Mouse (Mus musculus): ENCODE data around the gene Fam53b. TPM values are rescaled to one million over a fixed set of nuclear protein-coding genes. Genes with fewer than 3 reads are reported as not detected.

Fam53b gene
- 52.4 and 63.2 TPM in 2 replicates for polyA plus RNA-seq (2012; rRNA removed)

- H3K4me3 ChIP-seq (ENCODE audit: extremely low read depth, insufficient read depth, insufficient read length) = peak within 1 kb of the TSS; percentile 84
- no peaks in the 10 kb centered on the region for H3K27me3 ChIP-seq (ENCODE audit: control insufficient read depth, insufficient read depth, low read length)
- peak within 1 kb of the TSS; percentile 96 for H3K27ac ChIP-seq (ENCODE audit: insufficient read depth, low read length)
- no peaks in the 10 kb centered on the region for H3K36me3 ChIP-seq (ENCODE audit: control insufficient read depth, insufficient read depth, low read length)
- H3K4me1 ChIP-seq (ENCODE audit: control insufficient read depth, insufficient read depth, insufficient read length) = peaks cover 12% of the 10 kb centered on the region; the same call in 1 of the 2 replicates
- peak; percentile 11; the same call in 1 of the 2 replicates for TF ChIP-seq CTCF (IDR thresholded peaks at IDR 0.05; ENCODE audit: extremely low read depth, insufficient read depth, insufficient read length, insufficient replicate concordance)
- no peak for TF ChIP-seq POLR2A (IDR thresholded peaks at IDR 0.05; ENCODE audit: low read depth, low read length)
- WGBS = under 1% methylated on average over 80 of the region's 85 CpGs
- peak in 1 of 2 experiments; percentile 50 for DNase-seq (ENCODE audit: low read depth in 1 of 2, low spot score in 2 of 2)
These were observed at the start of gene Fam53b for GRCm38 (mm10) chr7:132813416-132814088. Fam53b (minus strand) TSS chr7:132813886.

DNA sequence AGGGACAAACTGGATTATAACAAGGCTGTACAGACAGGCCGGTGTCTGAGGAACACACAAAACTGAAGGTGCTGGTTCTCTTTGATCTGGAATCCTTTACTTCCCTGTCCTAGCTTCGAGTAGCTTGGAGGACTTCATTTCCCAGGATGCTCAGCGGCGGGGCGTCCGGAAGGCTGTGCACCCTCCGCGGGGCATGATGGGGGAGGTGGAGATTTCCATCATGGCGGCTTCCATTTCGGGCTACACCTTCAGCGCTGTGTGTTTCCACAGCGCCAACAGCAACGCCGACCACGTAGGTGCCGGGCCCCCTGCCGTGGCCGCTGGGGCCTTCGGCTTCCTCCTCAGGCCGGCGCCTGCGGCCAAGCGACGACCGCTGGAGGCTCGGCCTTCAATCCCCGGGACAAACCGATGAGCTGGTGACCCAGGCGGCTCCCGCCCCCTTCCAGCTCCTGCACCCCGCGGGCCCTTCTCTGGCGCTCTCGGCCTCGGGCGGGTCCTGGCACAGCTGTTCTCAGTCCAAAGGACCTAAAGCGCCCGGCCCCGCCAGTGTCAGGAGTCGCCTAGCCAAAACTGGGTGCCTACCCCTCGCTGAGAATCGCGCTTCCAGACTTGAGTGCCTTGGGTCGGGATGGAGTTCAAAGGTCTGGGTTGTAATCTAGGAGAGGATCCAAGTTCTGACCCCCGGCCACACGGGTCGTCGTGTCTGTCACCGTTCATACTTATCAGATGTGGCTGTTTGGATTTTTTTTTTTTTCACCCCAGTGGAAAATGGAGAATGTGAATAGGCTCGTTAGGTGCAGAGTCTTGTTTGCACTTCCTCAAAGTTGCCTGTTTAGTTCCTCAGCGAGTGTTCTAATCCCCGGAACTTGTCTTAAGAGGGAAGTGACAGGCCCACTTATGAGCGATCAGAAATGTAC, 45.6 kb upstream of the Fam53b start, which contains the start of gene Abraxas2:
Gene Abraxas2 (plus strand): TSS at position 184 of the 917 bp plus-strand sequence.
- Histone ChIP-seq H3K36me3 (ENCODE audit: control insufficient read depth, insufficient read depth, low read length) (no peaks in the 10 kb centered on the region), H3K4me3 (ENCODE audit: extremely low read depth, insufficient read depth, insufficient read length) (peak within 1 kb of the TSS; percentile 91), H3K27me3 (ENCODE audit: control insufficient read depth, insufficient read depth, low read length) (no peaks in the 10 kb centered on the region), H3K4me1 (ENCODE audit: control insufficient read depth, insufficient read depth, insufficient read length) (no peaks in the 10 kb centered on the region; the same call in none of the 2 replicates), H3K27ac (ENCODE audit: insufficient read depth, low read length) (peak within 1 kb of the TSS; percentile 81)
- peak; percentile 80 to 97 for DNase-seq (ENCODE audit: low read depth in 1 of 2, low spot score in 2 of 2)
- TF ChIP-seq POLR2A (IDR thresholded peaks at IDR 0.05; ENCODE audit: low read depth, low read length) (peak; percentile 62; the same call in 1 of the 2 replicates), CTCF (IDR thresholded peaks at IDR 0.05; ENCODE audit: extremely low read depth, insufficient read depth, insufficient read length, insufficient replicate concordance) (no peak)
- under 1% methylated on average over 53 of the region's 53 CpGs for WGBS

- 66% methylated on average over 5 of the region's 5 CpGs for WGBS
- no peak for DNase-seq (ENCODE audit: low read depth in 1 of 2, low spot score in 2 of 2)
- Histone ChIP-seq H3K36me3 (ENCODE audit: control insufficient read depth, insufficient read depth, low read length) (no peaks in the 10 kb centered on the region), H3K4me3 (ENCODE audit: extremely low read depth, insufficient read depth, insufficient read length) (no peak overlapping the region), H3K4me1 (ENCODE audit: control insufficient read depth, insufficient read depth, insufficient read length) (no peaks in the 10 kb centered on the region; the same call in none of the 2 replicates), H3K27me3 (ENCODE audit: control insufficient read depth, insufficient read depth, low read length) (no peaks in the 10 kb centered on the region), H3K27ac (ENCODE audit: insufficient read depth, low read length) (no peak overlapping the region)
- TF ChIP-seq CTCF (IDR thresholded peaks at IDR 0.05; ENCODE audit: extremely low read depth, insufficient read depth, insufficient read length, insufficient replicate concordance) (no peak), POLR2A (IDR thresholded peaks at IDR 0.05; ENCODE audit: low read depth, low read length) (no peak)
These were observed 44.4 kb upstream of the Fam53b start for GRCm38 (mm10) chr7:132858043-132858608.

DNA sequence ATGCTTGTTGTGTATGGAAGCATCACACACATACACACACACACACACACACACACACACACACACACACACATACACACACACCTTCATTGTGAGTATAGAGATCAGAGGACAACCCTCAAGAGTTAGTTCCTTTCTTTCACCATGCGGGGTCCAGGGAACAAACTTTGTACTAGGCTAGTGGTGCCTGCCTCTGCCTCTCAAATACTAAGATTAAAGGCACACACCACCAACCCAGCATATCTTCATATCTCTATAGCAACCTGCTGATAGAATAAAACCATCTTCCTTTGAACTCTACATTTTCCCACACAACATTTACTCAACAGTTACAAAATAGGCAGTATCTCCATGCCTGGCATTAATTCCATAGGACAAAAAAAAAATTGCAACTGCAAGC, 42.4 kb upstream of the Fam53b start:
- H3K4me3 ChIP-seq (ENCODE audit: extremely low read depth, insufficient read depth, insufficient read length) = no peak overlapping the region
- H3K4me1 ChIP-seq (ENCODE audit: control insufficient read depth, insufficient read depth, insufficient read length) = peaks cover 5% of the 10 kb centered on the region
- H3K27ac ChIP-seq (ENCODE audit: insufficient read depth, low read length) = no peak overlapping the region
- no peaks in the 10 kb centered on the region for H3K36me3 ChIP-seq (ENCODE audit: control insufficient read depth, insufficient read depth, low read length)
- 63% methylated on average over 1 of the region's 1 CpGs for WGBS
- DNase-seq (ENCODE audit: low read depth in 1 of 2, low spot score in 2 of 2) = no peak
- no peaks in the 10 kb centered on the region for H3K27me3 ChIP-seq (ENCODE audit: control insufficient read depth, insufficient read depth, low read length)
- no peak for TF ChIP-seq CTCF (IDR thresholded peaks at IDR 0.05; ENCODE audit: extremely low read depth, insufficient read depth, insufficient read length, insufficient replicate concordance)
- no peak for TF ChIP-seq POLR2A (IDR thresholded peaks at IDR 0.05; ENCODE audit: low read depth, low read length)

DNA sequence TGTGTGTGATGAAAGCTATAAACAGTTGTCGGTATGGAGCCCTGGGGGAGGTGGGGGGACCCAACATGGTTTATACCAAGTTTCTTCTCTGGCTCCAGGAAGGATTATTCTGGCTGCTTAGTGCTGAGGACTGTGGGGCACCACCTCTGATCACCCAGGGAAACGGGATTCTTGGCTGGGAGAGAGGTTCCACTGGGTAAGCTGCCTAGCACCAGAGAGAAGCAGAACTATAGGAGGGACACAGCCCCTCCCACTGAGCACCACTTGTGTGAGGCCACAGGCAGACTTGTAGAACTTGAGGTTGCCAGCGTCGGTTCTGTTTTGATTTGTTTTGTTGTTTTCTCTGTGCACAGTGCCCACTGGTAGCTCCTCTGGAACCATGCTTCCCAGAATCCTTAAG, 40.3 kb upstream of the Fam53b start:
- DNase-seq (ENCODE audit: low read depth in 1 of 2, low spot score in 2 of 2) = no peak
- no peak for TF ChIP-seq CTCF (IDR thresholded peaks at IDR 0.05; ENCODE audit: extremely low read depth, insufficient read depth, insufficient read length, insufficient replicate concordance)
- no peak for TF ChIP-seq POLR2A (IDR thresholded peaks at IDR 0.05; ENCODE audit: low read depth, low read length)
- no peak overlapping the region for H3K27ac ChIP-seq (ENCODE audit: insufficient read depth, low read length)
- peaks cover 8% of the 10 kb centered on the region for H3K36me3 ChIP-seq (ENCODE audit: control insufficient read depth, insufficient read depth, low read length)
- no peaks in the 10 kb centered on the region for H3K27me3 ChIP-seq (ENCODE audit: control insufficient read depth, insufficient read depth, low read length)
- no peak overlapping the region for H3K4me3 ChIP-seq (ENCODE audit: extremely low read depth, insufficient read depth, insufficient read length)
- 72% methylated on average over 4 of the region's 4 CpGs for WGBS
- peaks cover 5% of the 10 kb centered on the region for H3K4me1 ChIP-seq (ENCODE audit: control insufficient read depth, insufficient read depth, insufficient read length)

DNA sequence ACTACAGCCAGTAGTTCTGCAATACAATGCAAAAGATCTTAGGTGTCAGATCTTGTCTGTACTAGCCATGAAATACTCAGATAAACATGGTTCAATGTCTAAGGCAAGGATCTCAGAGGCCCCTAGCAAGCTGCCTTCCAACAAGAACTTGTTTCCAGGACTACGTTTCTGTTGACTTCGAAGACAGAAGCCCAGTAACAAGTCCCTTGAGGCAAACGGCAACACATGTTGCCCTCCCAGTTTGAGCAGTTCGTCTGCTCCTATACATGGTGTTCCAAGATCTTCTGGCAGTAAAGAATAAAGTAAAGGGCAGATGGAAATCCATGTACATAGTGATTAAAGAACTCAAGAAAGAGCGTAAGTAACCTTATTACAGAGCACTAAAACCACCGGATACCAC, 39.7 kb upstream of the Fam53b start:
- 85% methylated on average over 6 of the region's 6 CpGs for WGBS
- Histone ChIP-seq H3K36me3 (ENCODE audit: control insufficient read depth, insufficient read depth, low read length) (peaks cover 8% of the 10 kb centered on the region), H3K27ac (ENCODE audit: insufficient read depth, low read length) (no peak overlapping the region), H3K4me3 (ENCODE audit: extremely low read depth, insufficient read depth, insufficient read length) (no peak overlapping the region), H3K4me1 (ENCODE audit: control insufficient read depth, insufficient read depth, insufficient read length) (peaks cover 5% of the 10 kb centered on the region), H3K27me3 (ENCODE audit: control insufficient read depth, insufficient read depth, low read length) (no peaks in the 10 kb centered on the region)
- no peak for DNase-seq (ENCODE audit: low read depth in 1 of 2, low spot score in 2 of 2)
- TF ChIP-seq POLR2A (IDR thresholded peaks at IDR 0.05; ENCODE audit: low read depth, low read length) (no peak), CTCF (IDR thresholded peaks at IDR 0.05; ENCODE audit: extremely low read depth, insufficient read depth, insufficient read length, insufficient replicate concordance) (no peak)
